Mouse (Mus musculus): ENCODE measurements at regions not wholly inside any gene's neighbourhood (a gene's known extent, or its start where the extent isn't known, plus 50 kb on each side); places are given as distances from the start of the nearest gene placed in this dataset.

DNA sequence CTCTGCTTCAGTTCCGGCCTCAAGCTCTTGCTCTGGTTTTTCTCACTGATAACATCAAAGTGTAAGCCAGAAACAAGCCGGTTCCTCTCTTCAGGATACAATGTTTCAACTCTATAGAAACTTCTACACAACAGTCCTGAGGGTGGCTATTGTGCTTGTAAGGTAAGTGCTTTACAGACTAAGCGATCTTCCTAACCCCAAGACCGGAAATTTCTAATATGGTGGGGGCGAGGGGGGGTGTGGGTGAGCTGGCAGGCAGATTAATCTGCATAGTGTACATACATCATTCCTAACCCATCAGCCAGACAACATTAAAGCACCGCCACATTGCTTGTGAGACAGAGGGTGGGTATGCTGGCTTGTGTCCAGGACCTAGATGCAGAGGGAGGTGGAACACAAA is 200.8 kb downstream of the Uaca start:
- no peak for DNase-seq (ENCODE audit: low spot score in 2 of 2)

DNA sequence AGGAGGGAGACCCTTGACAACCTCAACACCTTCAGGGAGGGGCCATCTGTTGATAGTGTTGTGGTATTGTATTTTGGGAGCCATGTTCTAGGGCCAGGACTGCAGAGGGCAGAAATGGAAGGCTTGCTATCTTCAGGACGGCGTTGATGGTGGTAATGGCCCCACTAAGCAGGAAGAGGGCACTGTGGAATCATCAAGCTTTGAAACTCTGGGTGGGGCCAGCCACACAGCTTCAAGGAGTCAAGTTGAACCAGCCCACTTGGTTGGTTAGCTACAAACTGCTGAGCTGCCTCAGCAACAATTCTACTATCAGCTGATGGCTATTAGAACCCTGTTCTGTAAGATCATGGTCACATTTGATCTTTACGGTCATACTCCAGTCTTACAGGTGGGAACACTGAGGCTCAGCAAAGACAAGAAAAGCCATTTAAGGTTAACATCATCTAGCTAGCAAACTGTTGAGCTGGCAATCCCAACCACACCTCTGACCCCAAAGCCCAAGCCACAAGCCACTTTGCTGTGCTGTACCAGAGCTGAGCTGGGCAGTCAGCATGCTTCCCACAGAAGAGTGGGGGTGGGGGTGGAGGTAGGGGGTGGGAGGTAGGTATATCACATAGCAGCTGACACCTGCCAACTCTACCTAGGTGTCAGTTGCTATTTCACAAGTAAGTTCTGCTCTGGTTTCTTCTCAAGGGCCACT is 203.9 kb downstream of the Uaca start:
- no peak for DNase-seq (ENCODE audit: low spot score in 2 of 2)

DNA sequence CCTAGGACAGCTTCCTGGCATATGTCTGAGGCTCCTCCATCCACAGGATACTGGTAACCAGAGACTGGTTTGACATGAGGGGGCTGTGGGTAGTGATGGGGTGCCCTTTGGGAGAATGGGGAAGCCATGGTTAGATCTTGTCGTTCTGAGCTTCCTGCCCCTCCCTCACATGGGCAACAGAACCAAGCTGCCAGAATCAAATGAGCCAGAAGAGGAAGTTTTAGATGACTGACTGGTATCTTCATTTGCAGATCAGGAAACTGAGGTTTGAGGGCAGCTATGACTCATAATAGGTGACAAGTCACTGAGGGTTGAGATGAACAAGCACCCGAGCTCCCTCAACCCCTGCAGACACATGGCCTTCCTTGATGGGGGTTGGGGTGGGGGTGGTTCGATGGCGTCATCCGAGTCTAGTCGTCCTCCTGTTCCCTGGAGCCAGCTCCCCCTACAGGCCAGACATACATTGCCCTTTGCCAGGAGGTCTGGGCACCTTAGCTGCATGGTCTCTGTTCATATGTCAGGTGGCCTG is 204.7 kb downstream of the Uaca start:
- DNase-seq (ENCODE audit: low spot score in 2 of 2) = no peak

DNA sequence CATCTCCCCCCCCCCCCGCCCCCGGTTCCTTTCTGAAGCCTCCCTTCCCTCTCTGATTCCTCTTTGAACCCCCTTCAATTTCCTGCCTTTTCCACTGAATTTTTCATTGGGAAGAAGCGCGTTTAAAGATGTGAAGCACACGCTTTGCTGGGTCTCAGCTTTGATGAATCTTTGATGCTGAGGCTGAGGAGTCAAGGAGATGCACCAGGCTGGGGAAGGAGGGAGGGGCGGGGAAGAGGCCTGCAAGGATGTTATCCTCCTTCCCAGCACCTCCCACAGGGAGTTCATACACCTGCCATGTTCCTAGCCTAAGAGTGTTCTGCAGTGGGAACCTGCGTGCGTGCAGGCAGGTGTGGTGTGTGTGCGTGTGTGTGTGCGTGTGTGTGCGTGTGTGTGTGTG is 205.9 kb downstream of the Uaca start:
- no peak for DNase-seq (ENCODE audit: low spot score in 2 of 2)

DNA sequence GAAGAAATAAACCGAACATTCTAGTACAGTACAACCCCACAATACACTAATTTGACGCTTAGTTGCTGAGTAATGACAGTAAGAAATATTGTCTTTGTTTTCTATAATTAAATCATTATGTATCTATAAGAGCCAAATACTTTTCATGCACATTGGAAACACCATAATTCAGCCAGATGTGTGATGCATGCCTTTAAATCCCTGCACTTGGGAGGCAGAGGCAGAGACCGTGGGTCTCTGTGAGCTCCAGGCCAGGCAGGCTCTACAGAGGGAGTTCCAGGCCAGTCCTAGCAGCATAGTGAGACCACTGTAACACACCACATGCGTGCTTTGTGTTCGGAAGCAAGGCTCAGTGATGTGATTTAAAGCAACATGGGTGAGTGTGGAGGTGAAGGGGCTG is 208.2 kb downstream of the Uaca start:
- DNase-seq (ENCODE audit: low spot score in 2 of 2) = no peak

DNA sequence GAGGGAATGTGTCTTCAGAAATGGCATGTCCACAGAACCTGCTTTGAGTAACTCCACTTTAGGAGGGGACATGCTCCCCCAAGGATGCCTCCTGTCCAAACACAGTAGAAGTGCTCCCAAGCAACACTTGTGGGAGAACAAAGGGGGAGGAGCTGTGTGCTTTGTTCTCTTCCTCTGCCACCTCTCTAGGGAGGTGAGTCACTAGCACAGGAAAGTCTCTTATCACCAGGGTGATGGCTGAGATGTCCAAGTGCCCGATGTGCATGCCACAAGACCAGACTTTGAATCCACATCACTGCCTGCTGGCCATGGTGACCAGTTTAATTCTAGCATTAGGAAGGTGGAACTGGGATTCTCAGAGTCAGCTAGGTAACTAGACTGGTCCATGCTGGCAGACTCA is 214.1 kb downstream of the Uaca start:
- no peak for DNase-seq (ENCODE audit: low spot score in 2 of 2)

DNA sequence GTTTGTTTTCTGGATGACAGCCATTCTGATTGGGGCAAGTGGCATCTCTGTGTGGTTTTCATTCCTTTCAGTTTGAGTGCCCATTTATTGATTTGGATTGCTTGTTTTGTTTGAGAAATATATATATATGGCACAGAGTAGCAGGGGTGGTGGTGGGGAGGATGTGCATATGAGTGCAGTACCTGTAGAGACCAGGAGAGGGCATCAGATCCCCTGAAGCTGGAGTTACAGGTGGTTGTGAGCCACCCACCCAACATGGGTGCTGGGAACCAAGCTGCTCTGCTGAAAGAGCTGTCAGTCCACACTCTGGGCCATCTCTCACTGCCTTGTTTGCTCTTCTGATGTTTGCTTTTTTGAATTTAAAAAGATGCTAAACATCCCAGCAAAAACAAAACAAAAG is 216.7 kb downstream of the Uaca start:
- DNase-seq (ENCODE audit: low spot score in 2 of 2) = no peak

DNA sequence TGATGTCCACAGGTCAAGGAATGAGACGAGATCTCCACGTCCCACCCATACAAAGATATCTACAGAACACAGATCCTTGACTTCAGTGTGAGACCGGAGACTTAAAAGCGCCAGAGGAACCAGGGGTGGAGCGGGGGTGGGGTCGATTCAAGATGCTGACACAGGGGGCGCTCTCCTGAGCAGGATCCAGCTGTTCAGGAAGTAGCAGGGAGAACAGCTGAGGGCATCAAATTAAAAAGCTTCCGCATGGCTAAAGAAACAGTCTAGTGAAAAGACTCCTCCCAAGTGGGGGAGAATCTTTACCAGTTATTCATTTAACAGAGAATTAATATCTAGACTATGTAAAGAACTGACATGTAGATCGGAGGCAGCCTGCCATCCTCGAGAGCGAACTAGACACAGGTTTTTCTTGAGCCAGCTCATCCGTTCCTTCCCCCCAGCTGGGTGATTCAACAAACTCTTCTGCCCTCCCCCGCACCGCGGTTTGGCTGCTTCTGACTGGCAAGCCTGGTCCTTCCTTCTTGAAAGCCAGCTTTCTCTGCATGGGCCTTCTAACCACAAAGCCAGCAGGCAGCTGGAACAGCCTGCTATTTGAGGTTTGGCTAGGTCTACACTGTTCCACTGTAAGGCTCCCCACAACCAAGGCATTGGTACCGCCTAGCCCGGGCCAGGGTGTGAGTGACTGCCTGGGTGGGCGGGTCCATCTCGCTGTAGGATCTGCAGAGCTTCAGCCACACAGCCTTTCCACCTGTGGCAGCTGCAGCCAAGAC is 218.6 kb downstream of the Uaca start:
- DNase-seq (ENCODE audit: low spot score in 2 of 2) = no peak

DNA sequence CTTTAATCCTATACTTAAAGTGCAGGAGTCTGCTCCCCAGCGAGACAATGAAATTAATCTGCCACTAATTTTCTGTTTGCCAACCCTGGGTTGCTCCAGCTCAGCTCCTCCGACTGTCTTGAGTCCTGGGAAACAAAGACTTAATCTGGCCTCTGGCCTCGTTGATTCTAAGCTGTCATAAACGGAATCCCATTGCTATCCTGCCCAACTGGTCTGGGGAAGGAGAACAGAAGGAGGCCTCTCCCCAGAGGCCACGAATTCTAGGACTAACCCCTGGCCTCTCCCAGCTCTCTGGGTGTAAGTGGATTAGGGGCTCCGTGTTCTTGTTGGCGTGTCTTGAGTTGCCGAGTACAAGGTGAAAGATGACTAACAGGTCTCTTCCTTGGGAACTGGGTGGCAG is 219.8 kb downstream of the Uaca start:
- DNase-seq (ENCODE audit: low spot score in 2 of 2) = no peak

DNA sequence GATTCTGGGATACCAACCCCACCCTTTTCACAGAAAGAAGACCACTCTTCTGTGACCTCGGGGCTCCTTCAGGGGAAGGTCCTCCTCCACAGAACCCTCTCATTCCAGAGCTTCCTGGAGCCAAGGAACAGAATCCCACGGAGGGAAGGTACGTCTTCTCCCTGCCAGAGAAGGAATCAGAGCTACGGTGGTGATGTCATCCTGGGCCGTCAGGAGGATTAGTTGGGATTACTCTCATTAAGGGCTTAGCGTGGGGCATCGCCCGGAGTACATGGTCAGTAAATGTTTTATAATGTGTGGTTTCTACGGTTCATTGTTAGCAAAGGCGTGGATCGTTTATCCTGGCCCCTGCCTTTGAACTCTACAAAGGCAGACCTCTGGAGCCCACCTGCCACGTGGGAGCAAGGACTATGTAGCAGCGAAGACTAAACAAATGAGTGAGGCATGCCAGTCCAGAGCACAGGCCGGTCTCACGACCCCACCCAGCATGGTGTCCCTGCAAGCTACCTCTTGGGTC is 221.1 kb downstream of the Uaca start:
- DNase-seq (ENCODE audit: low spot score in 2 of 2) = no peak

DNA sequence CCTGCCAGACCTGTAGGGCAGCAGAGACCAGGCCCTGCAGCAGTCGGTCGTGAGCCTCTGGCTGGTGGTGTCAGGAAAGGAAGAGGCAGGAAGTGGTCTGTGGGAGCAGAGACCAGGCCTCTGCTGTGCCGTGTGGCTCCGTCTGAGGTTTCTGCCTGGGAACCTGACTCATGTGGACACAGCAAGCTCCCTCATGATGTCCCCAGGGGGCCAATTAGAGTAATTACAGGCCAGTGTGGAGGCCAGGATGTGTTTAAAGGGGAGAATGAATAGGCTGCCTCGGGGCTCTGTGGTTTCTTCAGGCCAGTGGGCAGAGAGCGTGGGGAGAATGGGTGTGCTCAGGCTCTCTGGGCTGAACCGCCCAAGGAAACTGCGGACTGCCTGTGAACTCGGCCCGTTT is 222.3 kb downstream of the Uaca start:
- DNase-seq (ENCODE audit: low spot score in 2 of 2) = no peak

DNA sequence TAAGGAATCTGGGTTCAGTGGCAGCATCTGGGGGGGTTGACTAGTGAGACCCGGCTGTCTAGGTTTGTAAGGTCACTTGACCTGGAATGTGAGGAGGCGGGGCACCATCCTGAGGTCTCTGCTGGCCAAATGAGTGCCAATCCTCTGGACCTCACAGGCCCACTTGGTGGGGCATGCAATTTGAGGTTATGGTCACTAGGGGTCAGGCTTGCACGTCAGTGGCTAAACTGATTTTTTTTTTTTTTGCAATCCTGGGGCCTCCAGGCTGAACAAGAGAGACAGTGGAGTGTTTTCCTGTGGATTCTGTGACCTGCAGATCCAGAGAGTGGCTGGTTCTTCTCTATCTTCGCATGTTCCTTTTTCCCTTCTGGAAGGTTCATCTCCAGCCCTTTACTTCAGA is 225.6 kb downstream of the Uaca start:
- no peak for DNase-seq (ENCODE audit: low spot score in 2 of 2)

DNA sequence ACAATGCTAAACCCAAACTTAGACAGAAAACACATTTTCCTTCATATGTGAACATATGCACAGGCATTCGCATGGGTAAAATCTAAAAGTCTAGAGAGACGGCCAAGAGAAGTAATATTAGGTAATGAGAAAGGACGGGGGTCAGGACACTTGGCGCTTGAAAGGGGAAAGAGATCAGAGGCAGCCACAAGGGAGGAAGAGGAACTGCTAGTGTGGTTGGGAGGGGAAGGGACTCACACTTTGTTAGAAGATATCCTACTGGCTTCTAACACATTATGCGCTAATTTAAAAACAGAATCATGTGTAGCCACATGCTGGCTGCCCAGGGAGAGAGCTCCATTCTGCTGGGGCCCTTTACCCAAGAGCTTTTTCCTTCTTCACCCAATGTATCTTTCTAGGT is 227.5 kb downstream of the Uaca start:
- no peak for DNase-seq (ENCODE audit: low spot score in 2 of 2)

DNA sequence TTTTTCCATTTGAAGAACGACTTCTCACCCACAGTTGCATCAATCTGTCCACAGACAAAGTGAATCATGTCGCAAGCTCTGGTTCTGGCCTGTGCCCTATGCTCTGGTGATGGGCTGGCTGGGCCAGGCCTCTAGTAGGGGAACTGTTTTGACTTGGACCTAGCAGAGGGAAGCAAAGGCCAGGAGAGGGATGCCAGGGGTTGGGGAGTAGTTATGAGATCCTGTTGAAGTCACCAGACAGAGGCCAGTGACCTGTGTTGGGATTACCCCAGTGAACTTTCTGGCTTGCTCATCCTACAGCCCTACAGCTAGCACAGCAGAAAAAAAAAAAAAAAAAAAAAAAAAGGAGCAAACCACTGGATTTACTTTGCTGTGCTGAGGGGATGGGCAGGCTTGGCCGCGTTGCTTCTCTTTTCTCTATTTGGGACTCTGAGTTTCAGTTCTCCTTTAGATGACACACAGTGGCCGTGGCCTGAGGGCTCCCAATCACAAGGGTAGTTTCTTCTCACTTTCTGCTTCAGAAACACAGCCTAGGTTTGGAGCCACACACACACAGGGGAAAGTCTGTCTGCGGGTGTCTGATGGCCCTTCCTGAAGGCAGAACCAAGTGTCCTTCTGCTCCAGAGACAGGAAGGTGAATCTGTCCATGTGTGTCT is 228.2 kb downstream of the Uaca start:
- no peak for DNase-seq (ENCODE audit: low spot score in 2 of 2)

DNA sequence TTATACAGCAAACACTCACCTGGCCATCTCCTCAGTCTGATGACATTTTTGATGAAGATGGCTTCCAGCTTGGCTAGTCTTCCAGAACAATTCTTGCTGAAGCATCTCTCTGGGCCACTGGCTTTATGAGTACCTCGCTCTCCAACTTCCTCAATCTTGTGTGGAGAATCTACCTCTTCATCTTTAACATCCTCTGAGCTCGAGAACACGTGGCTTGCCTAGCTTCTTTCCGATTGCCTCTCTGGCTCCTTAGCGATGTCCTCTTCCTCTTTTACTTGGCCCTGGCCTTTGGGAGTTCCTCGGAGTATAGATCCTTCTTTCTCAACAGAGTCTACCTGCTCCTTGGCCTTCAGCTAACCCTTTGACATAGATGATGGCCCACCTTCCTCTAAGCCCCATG is 231.0 kb downstream of the Uaca start:
- no peak for DNase-seq (ENCODE audit: low spot score in 2 of 2)

DNA sequence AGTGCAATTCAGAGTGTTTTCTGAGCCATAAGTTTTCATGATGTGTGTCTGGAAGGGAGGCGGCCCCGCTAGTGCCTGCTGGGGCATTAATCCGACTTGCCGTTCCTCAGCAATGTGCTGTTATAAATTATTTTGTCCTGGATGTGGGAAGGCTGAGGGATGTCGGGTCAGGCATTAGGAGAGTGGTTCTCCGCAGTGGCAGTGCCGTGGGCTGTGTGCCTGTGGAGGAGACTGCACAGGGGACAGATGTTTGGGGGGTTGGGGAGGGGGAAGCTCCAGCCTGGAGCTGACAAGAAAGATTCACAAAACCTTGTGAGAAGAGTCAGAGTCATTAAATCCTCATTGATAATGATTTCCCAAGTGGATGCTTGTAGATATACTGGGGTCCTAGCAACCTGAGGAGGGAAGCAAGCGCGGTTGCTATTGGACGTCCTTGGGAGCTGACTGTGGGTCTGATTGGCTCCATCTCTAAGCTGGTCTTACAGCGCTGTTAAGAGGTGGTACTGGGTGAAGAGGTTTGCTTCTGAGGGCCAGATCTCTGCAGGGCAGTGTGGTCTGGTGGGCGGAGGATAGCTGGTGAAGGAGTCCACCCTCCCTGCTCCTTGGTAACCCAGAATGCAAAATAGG is 234.5 kb downstream of the Uaca start:
- DNase-seq (ENCODE audit: low spot score in 2 of 2) = no peak

DNA sequence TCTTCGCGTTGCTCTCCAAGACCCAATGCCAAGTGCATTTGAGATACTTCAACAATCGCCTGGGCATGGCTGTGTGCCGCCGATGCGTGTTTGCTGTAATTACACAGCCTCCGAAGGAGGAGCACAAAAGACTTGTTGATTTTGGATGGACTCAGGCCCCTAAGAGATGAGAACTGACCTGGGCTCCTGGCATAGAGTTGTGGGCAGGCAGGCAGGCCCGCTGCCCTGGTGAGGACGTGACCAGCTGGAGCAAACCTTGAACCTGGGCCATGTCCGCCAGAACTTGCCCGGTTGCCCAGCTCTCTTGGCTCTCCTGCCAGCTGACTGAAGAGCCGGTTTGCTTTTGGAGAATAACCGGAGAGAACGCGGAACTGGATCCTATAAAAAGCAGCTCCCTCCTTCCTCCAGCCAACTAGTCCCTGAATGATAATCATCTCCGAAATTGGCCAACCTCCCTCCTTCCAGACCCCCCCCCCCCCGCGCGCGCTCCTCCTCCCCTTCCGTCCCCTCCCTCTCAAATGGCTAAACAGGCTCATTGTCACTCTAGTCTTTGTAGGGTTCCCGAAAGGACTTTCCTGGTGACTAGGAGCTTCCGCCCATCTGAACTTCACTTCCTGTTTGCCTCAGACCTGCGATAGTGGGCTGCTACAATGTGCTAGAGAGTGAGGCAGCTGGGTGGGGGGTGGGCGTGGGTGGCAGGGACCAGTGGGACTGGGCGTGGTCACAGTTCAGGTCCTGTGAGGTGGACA is 237.5 kb downstream of the Uaca start:
- DNase-seq (ENCODE audit: low spot score in 2 of 2) = no peak

DNA sequence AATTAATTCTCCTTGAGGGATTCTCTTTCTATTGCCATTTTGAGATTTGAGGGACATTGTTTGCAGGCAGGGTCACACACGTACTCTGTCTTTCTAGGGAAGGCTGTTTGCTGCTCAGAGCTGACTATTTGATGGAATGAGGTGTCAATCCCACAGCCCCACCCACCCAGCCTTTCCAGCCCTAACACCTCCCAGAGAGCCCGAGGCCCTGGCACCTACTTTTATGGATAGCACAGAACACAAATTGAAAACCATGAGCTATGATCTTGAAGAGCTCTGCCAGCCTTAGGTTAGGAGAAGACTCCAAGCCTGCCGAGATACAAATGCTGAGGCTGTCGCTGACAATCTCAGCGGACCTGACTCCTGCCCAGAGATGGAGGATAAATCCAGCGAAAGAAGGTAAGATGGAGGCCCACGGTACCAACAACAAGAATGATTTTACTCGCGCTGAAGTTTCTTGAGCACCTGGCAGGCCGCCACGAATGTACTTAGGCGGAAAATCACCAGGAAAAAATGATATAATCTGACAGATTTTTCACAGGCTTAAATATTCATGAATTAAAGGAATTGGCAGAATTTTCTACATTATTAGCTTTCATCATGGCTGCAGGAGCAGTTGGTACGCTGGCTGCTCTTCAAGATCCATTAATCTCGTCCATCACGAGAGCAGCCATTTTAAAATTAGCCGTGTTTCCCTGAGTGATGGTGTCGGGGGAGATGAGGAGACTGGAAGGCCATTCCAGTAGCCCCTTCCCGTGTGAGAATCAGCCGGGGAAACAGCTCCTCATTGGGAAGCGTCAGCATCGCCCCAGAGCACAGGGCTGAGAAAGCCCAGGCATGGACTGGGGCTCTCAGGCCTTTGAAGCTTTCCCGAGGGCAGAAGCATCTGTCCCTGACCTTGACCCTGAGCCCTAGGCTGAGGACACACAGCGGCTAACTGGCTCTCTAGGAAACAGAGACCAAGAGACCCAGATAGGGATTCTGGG is 238.4 kb downstream of the Uaca start:
- no peak for DNase-seq (ENCODE audit: low spot score in 2 of 2)

DNA sequence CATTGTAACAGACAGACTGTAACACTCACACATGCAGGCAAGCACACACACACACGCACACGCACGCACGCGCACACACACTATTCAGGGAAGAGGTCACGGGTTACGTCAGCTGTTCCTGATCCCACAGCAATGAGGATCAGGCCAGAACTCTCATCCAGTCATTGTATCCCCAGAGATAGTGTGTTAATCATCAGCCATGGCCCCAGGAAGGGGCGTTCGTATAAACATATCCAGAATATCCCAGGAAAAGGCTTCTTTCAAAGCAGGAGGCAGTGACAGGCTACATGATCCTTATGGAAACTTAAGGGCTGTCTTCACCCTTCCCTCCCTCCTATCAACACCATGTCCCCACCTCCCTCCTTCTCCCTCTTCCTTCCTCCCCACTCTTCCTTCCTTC is 239.3 kb downstream of the Uaca start:
- no peak for DNase-seq (ENCODE audit: low spot score in 2 of 2)

DNA sequence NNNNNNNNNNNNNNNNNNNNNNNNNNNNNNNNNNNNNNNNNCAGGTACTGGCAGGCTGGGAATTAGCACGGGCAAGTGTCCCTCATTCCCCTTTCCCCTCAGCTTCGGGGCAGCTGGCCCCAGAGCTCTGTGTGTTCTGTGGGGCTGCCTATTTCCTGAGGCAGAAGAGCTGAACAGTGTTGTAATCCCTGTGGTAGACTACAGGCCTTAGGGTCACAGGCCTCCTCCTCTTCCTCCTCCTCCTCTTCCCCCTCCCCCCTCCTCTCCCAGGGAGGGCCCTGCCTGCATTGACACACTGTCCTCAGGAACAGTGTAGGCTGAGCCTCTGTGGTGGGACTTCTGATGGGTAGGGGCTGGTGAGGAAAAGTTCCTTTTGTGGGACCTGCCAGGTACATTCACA is 247.7 kb downstream of the Uaca start:
- DNase-seq (ENCODE audit: low spot score in 2 of 2) = no peak

All from urinary bladder, postnatal 4 days (tissue).